Mouse (Mus musculus) v-Abl transformed pro-B cells (cell line): ENCODE data around the gene Cyb5d1.

ENCODE experiments used
- in situ Hi-C, 2 experiments: fragments of 400-800 bp; cut with MboI; formaldehyde crosslinking; loops; one replicate each; pipeline ENCODE4 v1.15.1; 2025; ENCODE audit not compliant: unreplicated experiment in 2 of 2

The Cyb5d1 gene

GRCm38 (mm10) chr11:69407724-69408004 lies 12.2 kb upstream of the Cyb5d1 start:
- in situ Hi-C loops, result loop anchor here (10.0 to 25.0 kb wide), 3 partner anchors 107 to 1255 kb away; partner anchors contain the start of genes Ctdnep1 (in 1 of the 2), Elp5 (in 1 of the 2), Eno3 (in 1 of the 2) and Gabarap (in 1 of the 2)

DNA sequence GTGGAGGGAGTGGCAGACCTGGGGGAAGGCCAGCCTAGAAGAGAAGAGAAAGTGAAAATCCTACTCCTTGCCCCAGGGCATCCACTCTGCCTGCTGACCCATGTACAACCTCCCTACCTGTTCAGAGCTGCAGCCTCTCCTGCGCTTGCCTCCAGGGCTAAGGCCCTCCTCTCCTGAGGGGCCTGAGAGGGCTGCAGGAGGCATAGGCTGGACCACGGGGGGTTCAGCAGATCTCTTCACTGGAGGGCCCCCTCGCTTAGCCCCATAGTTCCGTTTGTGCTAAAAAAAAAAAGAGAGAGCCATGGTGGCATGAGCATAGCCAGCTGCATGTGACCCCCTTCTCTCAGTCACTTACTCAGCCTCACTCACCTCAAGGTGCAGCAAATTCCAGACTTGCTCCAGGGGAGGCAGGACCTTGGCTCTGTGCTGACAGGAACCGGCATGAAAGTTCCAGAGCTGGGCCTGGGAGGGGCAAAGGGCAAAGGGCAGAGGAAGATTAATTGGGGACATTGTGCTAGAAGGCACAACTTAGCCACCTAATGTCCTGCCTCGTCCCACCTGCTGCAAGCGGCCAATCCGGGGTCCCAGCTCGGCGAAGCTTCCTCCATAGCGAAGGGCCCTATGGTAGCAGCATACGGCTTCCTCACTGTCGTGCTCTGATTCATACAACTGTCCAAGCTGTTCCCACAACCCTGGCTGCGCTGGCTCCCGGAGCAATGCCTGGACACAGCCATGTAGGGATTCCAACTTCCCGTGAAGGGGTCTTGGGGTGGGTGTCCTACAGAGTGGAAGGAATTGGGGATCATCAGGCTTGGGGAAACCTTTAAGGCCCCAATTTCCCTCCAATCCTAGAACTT lies 11.7 kb upstream of the Cyb5d1 start:
- in situ Hi-C loops, result loop anchor here (10.0 to 25.0 kb wide), 3 partner anchors 108 to 1255 kb away; partner anchors contain the start of genes Ctdnep1 (in 1 of the 2), Elp5 (in 1 of the 2), Eno3 (in 1 of the 2) and Gabarap (in 1 of the 2)

- in situ Hi-C loops, result loop anchor here (10.0 to 25.0 kb wide), 3 partner anchors 109 to 1256 kb away; partner anchors contain the start of genes Ctdnep1 (in 1 of the 2), Elp5 (in 1 of the 2), Eno3 (in 1 of the 2) and Gabarap (in 1 of the 2)
Measured at GRCm38 (mm10) chr11:69406282-69406681, 10.9 kb upstream of the Cyb5d1 start.

DNA sequence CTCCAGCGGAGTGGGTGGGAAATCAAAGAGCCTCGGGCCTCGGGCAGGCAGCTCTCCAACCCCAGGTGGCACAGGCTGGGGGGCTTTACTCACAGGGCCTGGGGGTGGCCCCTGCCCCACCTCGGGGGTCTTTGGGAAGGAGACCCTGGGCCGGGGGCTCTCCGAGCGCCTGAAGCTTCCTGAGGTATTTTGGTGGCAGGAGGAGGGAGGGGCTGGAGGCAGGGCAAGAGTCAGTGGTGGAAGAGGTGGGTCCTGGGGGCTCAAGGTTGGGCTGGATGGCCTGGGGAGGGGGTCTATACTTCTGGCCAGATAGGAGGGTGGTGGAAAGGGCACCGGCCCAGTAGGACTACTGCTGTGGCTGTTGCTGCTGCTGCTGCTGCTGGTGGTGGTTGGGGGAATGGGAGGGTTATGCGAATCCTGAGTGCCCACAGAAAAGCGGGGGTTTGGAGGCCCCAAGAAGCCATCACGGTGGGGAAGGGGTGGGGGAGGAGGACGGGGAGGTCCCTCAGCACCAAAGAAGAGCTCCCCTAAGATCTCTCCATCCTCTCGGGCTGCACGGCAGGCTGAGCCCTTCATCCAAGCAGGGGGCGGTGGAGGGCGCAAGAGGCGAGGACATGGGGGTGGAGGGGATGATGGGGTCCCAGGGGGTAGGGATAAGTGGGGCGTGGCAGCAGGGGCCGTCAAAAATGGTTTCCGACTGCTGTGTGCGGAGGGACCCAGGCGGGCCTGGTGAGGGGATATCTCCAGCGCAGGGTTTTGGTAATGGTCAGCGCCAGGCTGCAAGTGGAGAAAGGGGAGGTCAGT lies 10.2 kb upstream of the Cyb5d1 start:
- in situ Hi-C loops, result loop anchor here (10.0 to 25.0 kb wide), 3 partner anchors 109 to 1257 kb away; partner anchors contain the start of genes Ctdnep1 (in 1 of the 2), Elp5 (in 1 of the 2), Eno3 (in 1 of the 2) and Gabarap (in 1 of the 2)

DNA sequence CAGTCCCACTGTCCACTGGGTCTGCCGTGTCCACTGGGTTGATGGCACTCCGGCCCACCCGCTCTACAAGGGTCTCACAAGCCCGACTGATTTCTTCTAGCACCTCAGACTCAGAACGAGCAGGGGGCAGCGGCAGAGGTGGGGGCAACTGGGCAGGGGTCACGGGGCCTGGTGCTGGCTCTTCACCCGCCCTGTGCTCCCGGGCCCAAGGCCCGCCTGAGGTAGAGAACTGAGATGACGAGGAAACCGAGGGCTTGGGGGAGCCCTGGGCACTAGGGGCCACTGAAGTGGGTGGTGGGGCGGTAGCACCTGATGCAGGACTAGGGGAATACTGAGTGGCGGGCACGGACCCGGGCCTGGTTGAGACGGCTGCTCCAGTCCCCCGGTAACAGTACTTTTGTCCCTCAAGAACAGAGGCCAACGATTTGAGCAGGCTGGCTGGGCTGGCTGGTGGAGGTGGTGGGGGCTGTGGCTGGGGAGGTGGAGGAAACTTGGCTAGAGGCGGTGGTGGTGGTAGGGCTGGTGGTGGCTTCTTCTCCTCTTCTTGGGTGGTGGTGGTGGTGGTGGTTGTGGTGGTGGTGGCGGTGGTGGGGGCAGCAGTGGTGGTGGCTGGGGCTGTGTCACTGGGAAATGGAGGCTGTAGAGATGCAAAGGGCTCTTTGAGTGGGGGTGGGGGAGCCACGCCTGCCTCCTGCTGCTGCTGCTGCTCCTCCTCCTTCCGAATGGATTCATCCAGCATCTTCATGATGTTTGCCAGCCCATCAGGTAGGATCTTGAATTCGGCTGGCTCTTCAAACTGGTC lies 9.4 kb upstream of the Cyb5d1 start:
- in situ Hi-C loops, result loop anchor here (10.0 to 25.0 kb wide), 3 partner anchors 110 to 1258 kb away; partner anchors contain the start of genes Ctdnep1 (in 1 of the 2), Elp5 (in 1 of the 2), Eno3 (in 1 of the 2) and Gabarap (in 1 of the 2)

DNA sequence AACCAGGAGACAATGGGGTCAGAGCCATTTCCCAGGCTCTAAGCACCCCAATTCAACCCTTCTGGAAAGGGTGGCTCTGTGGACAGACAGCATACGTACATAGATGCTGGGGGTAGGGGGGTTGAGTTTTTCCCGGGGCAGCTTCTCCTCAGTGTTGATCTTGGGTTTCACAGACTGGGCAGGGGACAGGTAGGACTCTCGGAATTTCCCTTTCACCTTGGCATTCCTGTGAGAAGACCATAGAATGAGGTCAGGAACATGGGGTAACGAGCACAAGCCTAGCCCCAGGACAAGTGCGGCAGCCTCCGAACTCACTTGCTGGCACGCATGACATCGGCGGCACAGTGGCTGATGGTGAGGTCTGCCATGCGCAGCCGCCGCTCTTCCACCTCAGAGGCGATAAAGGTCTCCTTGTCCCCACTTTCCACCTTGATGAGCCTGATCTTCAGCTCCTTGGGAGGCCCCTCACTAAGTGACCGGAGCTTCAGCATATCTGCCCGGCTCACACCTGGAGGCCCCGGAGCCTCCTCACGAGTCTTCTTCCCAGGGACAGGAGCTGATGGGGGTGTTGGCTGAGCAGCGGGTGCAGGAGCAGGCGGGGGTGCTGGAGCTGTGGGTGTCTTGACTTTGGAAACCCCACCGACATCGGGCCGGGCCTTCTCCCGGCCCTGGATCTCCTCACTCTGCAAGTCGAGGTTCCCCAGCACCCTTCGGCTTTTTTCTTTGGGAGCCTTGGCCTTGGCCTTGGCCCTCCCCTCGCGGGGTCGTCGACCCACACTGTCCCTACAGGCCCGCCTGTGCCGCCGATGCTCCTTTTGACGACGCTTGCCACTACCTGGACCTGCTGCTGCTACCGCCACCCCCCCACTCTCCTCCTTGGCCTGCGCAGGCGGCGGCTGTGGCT lies 8.5 kb upstream of the Cyb5d1 start:
- in situ Hi-C loops, result loop anchor here (10.0 to 25.0 kb wide), 3 partner anchors 111 to 1258 kb away; partner anchors contain the start of genes Ctdnep1 (in 1 of the 2), Elp5 (in 1 of the 2), Eno3 (in 1 of the 2) and Gabarap (in 1 of the 2)

- in situ Hi-C loops, result loop anchor here (10.0 to 25.0 kb wide), 3 partner anchors 113 to 1260 kb away; partner anchors contain the start of genes Ctdnep1 (in 1 of the 2), Elp5 (in 1 of the 2), Eno3 (in 1 of the 2) and Gabarap (in 1 of the 2)
Measured at GRCm38 (mm10) chr11:69401987-69402386, 6.6 kb upstream of the Cyb5d1 start.

DNA sequence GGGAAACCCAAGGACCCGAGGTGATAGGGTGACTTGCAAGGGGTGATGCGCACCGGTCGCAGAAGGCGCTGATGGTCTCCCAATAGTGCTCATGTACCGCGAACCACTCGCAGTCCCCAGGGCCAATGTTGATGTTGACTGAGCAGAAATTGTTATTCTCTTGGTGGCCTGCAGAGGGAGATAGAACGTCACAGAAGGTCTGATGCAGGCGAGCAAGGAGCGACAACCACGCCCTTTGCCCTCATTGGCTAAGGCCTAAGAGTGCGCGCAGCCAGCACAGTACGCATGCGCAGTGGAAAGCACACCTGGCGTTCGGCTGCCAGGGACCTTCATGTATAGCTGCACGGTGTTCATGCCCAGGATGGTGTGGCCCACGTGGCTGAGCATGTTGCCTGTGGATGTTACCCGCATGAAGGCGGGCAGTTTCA lies 5.8 kb upstream of the Cyb5d1 start:
- in situ Hi-C loops, result loop anchor here (10.0 to 25.0 kb wide), 3 partner anchors 114 to 1261 kb away; partner anchors contain the start of genes Ctdnep1 (in 1 of the 2), Elp5 (in 1 of the 2), Eno3 (in 1 of the 2) and Gabarap (in 1 of the 2)

GRCm38 (mm10) chr11:69400083-69400850 lies 4.8 kb upstream of the Cyb5d1 start:
- in situ Hi-C loops, result loop anchor here (10.0 to 25.0 kb wide), 3 partner anchors 115 to 1262 kb away; partner anchors contain the start of genes Ctdnep1 (in 1 of the 2), Elp5 (in 1 of the 2), Eno3 (in 1 of the 2) and Gabarap (in 1 of the 2)

DNA sequence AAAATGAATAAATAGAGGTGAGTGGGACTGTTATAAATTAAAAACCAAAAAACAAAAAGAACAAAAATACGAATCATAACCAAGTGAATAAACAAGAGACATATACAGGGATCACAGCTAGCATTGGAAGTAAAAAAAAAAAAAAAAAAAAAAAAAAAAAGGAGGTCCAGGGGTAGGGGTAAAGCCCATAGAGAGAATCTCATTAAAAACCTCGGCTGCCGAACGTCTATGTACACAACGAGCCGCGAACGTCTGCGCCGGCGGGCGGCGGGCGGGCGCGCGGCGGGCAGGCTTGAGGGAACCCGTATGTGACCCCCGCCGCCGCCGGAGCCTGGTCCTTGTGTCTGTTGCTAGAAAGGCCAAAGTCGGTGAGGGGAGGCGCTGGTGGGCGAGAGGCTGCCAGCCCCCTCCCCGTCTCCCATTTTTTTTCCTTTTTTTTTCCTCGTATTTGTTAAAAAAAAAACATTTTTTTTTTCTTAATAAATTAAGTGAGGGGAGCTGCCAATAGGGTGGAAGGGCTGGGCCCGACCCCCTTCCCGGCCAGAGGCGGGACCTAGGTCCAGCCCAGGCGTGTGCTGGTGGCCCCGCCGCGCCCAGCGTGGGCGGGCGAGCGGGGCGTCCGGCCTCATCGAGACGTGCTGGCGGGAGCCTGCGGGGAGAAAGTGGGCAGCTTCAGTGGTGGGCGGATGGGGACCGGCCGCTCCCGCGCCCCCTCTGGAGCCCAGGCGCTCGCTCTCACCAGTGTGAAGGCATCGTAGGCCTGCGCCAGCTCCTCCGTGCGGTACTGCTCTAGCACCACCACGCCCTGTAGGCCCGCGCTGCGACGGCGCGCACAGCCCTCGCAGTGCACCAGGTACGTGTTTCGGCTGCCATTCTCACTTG lies 4.0 kb upstream of the Cyb5d1 start:
- in situ Hi-C loops, result loop anchor here (5.0 to 25.0 kb wide), 4 partner anchors 33 to 1263 kb away; partner anchors contain the start of genes Ctdnep1 (in 1 of the 2), Elp5 (in 1 of the 2), Eno3 (in 1 of the 2) and Gabarap (in 1 of the 2)

DNA sequence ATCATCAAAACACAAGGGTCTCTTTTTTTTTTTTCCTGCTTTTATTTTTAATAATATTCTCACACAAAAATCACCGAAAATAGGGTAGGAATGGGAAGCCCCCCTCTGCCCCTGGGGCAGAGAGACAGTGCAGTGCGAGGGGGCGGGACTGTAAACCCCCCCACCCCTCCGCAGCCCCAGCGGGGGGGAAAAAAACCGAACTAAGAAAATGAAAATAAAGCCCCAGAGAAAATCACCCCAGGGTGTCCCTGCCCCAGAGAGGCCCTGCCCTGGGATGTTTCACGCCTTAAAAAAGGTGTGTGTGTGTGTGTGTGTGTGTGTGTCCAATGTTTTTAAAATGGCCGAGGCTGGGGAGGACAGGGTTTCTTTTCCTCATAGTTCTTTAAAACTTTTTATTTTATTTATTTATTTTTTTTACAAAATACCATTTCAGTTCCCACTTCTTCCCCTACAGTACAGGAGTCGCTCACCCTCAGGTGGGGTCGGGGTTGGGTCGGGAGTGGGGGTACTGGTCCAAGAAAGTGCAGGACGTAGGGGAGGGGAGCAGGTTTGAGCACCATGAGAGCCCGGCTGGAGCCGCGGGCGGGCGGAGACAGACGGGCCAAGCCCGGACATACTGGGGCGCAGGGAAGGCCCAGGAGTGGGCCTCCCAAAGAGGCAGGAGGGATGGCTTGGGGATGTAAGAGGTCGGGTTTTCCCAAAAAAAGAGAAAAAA lies 3.2 kb upstream of the Cyb5d1 start:
- in situ Hi-C loops, result loop anchor here (5.0 kb wide), 1 partner anchor 34 kb away; no protein-coding TSS in a partner anchor

DNA sequence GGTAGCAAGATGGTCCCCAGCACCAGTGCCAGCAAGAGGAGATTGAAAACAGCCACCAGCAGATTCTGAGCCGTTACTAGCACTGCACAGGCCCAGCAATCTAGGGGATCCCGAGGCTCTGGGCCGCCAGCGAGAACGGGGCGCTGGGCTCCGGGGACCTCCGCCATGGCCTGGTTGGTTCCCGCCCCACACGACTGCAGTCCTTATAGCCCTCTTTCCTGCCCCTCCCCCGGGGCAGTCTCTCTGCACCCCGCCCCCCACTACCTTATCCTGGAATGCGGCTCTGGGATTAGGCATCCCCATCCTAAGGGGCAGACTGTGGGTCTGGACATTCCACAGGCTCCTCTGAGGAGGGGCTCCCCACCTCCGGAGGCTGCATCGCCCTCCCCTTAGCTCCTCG lies 2.6 kb upstream of the Cyb5d1 start, which contains the start of gene Tmem88:
Tmem88 (minus strand) TSS at position 176 of the 400 bp plus-strand sequence.
- in situ Hi-C loops, result loop anchor here (5.0 kb wide), 1 partner anchor 34 kb away; no protein-coding TSS in a partner anchor

DNA sequence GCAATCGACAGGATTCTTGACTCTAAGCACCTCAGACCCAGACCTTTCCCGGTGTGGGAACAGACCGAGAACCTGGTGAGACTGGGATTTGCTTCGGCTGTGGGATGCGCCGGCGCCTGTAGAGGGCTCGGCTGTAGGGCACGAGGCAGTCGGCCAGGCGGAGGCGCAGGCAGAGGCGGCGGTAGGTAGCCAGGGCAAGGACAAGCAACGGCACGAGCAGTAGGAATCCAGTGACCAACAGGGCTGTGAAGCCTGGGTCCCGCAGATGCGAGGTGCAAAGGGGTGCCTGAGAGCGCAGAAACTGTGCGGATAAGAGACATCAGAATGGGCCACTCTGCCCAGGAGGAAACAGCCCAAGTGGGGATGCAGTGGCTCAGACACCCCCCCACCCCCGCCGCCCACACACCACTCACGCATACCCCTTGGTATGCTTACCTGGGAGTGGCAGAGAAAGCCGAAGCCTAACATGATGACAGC lies 2.2 kb upstream of the Cyb5d1 start:
- in situ Hi-C loops, result loop anchor here (5.0 kb wide), 1 partner anchor 35 kb away; no protein-coding TSS in a partner anchor

- in situ Hi-C loops, result loop anchor here (5.0 kb wide), 1 partner anchor 36 kb away; no protein-coding TSS in a partner anchor
Measured at GRCm38 (mm10) chr11:69396772-69397171, 1.3 kb upstream of the Cyb5d1 start.
